Mouse (Mus musculus): Measurements from ENCODE around the gene Plscr1. TPM values are rescaled to one million over a fixed set of nuclear protein-coding genes. Genes with fewer than 3 reads are reported as not detected.

Plscr1 gene
- polyA plus RNA-seq, 1 experiment from 2014 or later = 108 TPM

DNA sequence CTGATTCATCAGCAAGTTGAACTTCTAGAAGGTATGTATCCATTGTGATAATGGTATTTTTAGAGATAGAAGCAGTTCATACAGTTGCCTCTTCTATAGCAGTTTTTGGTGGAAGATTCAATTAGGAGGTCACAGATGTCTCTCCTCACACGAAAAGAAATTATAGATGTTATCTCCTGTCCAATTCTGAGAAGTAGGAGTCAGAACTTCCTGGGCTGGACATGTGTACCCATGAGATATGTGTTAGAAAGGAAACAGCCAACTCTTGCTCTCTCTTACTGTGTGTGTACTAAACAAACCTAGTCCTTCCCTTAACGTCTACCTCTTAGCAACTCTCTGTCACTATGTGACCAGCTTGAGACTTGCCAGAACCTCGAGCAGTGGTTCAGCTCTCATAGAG, 40.1 kb downstream of the Plscr1 start:
- WGBS = 59% methylated on average over 3 of the region's 3 CpGs

DNA sequence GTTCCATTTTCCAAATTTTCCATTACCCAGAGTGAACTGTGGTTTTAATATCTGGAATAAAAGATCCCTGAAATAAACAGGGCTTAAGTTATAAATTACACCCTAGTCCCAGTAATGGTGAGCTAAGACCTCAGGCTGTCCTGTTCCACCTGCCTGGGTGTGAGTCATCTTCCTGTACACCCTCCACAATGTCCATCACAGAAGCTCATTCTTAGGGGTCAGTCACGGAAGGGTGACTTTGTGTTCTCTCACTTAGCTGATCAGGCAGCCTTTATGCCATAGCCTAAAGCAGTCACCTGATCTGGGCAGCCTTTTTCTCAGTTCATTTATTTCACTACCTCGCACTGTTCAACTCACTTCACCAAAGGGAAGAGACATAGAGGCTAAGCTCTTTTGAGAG, 42.6 kb downstream of the Plscr1 start:
- whole genome bisulfite sequencing = 80% methylated on average over 2 of the region's 2 CpGs
- H3K4me3 ChIP-seq (replicated peaks) = no peak overlapping the region
- H3K9me3 ChIP-seq = no peaks in the 10 kb centered on the region
- H3K27ac ChIP-seq = no peak overlapping the region
- no peak overlapping the region for H3K4me2 ChIP-seq (replicated peaks)
- no peaks in the 10 kb centered on the region for H3K4me1 ChIP-seq (replicated peaks)
- H3K9ac ChIP-seq = no peak overlapping the region
- no peaks in the 10 kb centered on the region for H3K27me3 ChIP-seq (replicated peaks)
- no peaks in the 10 kb centered on the region for H3K36me3 ChIP-seq
- no peak for ATAC-seq

More for the DNA sequence above, 40.1 kb downstream of the Plscr1 start:
- H3K4me1 ChIP-seq (replicated peaks) = no peaks in the 10 kb centered on the region
- no peak overlapping the region for H3K27ac ChIP-seq
- H3K9me3 ChIP-seq = no peaks in the 10 kb centered on the region
- H3K27me3 ChIP-seq (replicated peaks) = no peaks in the 10 kb centered on the region
- no peak overlapping the region for H3K4me3 ChIP-seq (replicated peaks)
- ATAC-seq = no peak
- no peak overlapping the region for H3K4me2 ChIP-seq (replicated peaks)
- no peak overlapping the region for H3K9ac ChIP-seq
- no peaks in the 10 kb centered on the region for H3K36me3 ChIP-seq

DNA sequence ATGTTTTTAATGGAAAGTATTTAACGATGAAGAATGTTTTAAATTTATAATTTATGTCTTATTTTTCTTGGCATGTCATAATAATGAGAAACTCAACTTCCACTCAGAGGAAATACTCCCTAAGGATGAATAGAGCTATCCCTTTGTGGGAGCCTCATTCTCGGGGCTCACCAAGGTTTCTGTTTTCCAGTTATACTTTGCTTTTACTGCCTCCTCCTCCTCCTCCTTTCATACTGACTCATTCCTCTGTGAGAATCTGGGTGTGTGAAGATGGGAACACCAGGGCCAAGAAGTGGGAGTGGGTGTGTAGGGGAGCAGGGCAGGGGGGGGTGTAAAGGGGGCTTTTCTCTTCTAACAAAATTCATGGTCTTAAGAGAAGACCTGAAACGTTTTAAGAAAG, 43.4 kb downstream of the Plscr1 start:
- ATAC-seq = no peak
- no peak overlapping the region for H3K9ac ChIP-seq
- no peaks in the 10 kb centered on the region for H3K4me1 ChIP-seq (replicated peaks)
- 59% methylated on average over 3 of the region's 3 CpGs for WGBS
- H3K36me3 ChIP-seq = no peaks in the 10 kb centered on the region
- H3K4me2 ChIP-seq (replicated peaks) = no peak overlapping the region
- H3K9me3 ChIP-seq = no peaks in the 10 kb centered on the region
- no peaks in the 10 kb centered on the region for H3K27me3 ChIP-seq (replicated peaks)
- H3K4me3 ChIP-seq (replicated peaks) = no peak overlapping the region
- no peak overlapping the region for H3K27ac ChIP-seq

DNA sequence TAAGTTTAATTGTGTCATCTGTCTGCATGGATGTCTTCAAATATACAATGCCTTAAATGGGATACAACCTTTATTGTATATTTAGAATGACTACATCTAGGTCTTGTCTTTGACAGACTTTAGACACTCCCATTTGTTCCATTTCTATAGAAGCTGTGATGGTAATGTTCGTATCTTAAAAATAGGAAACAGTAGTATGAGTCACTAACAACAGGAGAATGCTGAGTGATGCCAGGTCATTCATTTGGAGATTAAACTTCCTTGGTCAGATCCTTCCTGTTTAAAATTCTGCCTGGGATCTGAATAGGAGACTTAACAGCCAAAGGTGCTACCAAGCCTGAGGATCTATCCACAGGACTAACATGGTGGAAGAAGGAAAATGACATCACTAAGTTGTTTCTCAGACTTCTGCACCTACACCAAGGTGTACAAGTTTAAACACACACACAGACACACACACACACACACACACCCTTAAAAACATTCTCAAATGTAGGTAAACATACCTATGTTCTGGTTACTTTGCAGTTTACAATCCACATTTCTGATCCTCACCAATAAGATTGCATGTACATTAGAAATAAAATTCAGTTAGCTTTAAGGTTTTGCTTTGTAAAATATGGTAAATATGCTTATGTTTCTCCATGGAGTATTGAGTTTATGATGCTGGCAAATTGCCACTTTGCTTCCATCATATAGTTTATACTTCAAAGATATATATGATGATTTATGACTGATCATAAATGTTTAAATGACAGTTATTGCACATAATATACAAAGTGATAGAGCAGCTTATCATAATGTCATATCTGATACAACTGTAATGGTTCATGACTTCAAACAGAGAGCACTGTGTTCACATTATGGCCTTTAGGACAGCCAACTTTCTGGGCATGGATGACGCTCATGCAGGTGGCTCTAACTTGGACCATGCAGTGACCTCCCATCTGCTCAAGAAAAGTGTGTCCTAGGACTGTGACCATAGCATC, 44.3 kb downstream of the Plscr1 start:
- H3K4me2 ChIP-seq (replicated peaks) = no peak overlapping the region
- no peaks in the 10 kb centered on the region for H3K4me1 ChIP-seq (replicated peaks)
- ATAC-seq = peak; percentile 94
- H3K4me3 ChIP-seq (replicated peaks) = no peak overlapping the region
- no peak overlapping the region for H3K9ac ChIP-seq
- 73% methylated on average over 2 of the region's 2 CpGs for WGBS
- no peaks in the 10 kb centered on the region for H3K9me3 ChIP-seq
- H3K27me3 ChIP-seq (replicated peaks) = no peaks in the 10 kb centered on the region
- no peak overlapping the region for H3K27ac ChIP-seq
- no peaks in the 10 kb centered on the region for H3K36me3 ChIP-seq

DNA sequence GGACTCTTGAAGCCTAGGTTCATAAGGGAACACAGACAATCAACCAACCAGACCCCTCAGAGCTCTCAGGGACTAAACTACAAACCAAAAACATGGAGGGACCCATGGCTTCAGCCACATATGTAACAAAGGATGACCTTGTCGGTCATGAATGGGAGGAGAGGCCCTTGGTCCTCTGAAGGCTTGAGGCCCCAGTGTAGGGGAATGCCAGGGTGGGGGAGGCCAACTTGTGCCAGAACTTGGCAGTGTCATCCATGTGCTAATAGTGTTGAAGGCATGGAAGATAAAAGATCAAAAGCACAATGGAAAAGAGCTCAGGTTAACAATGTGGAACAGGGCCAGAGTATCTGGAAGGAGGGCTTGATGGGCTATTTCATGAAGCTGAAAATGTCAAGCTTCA, 48.7 kb downstream of the Plscr1 start:
- WGBS = 85% methylated on average over 1 of the region's 1 CpGs
- no peak overlapping the region for H3K9ac ChIP-seq
- H3K36me3 ChIP-seq = no peaks in the 10 kb centered on the region
- H3K27me3 ChIP-seq (replicated peaks) = no peaks in the 10 kb centered on the region
- no peak overlapping the region for H3K4me3 ChIP-seq (replicated peaks)
- H3K4me1 ChIP-seq (replicated peaks) = no peaks in the 10 kb centered on the region
- no peak for ATAC-seq
- no peak overlapping the region for H3K4me2 ChIP-seq (replicated peaks)
- no peaks in the 10 kb centered on the region for H3K9me3 ChIP-seq
- no peak overlapping the region for H3K27ac ChIP-seq

DNA sequence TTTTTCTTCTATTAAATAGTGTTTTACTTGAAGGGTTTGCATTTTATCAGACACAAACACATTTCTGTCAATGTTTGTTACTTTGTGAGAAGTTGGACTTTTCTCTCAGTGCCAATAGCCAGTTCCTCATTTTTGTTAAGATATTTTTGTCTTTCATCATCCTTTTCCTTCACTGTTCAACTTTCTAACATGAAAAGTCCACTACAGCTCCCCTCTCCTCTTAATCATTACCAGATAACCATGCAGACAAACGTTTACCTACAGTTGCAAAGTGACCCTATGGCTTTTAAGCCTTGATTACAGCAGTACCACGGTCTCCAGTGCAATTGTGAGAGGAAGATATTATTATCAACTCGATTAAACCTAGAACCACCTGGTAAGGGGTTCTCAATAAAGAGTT, 51.7 kb downstream of the Plscr1 start:
- WGBS = 54% methylated on average over 3 of the region's 3 CpGs
- Histone ChIP-seq H3K4me3 (replicated peaks) (no peak overlapping the region), H3K27me3 (replicated peaks) (no peaks in the 10 kb centered on the region), H3K4me2 (replicated peaks) (no peak overlapping the region), H3K27ac (no peak overlapping the region), H3K9ac (no peak overlapping the region), H3K9me3 (no peaks in the 10 kb centered on the region), H3K4me1 (replicated peaks) (no peaks in the 10 kb centered on the region), H3K36me3 (no peaks in the 10 kb centered on the region)
- ATAC-seq = no peak

DNA sequence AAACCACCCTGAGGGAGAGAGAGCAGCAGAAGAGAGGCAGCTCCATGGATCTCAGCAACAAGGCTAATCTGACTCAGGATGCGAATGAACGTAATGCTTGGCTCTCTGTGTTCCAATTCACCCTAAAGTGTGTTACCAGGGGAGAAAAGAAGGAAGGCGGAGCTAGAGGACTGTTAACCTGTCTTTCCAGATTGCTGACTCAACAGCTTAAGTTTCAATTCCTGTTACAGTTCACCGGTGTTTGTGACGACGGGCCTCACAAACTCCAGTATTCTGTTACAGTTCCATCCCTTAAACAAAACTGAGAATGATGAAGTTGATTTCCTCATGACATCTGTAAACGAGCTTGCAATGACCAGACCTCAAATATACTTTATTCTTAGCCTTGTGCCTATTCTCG, 55.5 kb downstream of the Plscr1 start:
- Histone ChIP-seq H3K4me3 (replicated peaks) (no peak overlapping the region), H3K27ac (no peak overlapping the region), H3K36me3 (no peaks in the 10 kb centered on the region), H3K27me3 (replicated peaks) (no peaks in the 10 kb centered on the region), H3K4me2 (replicated peaks) (no peak overlapping the region), H3K4me1 (replicated peaks) (no peaks in the 10 kb centered on the region), H3K9ac (no peak overlapping the region), H3K9me3 (no peaks in the 10 kb centered on the region)
- peak; percentile 42; the same call in 1 of the 2 replicates for ATAC-seq
- WGBS = 69% methylated on average over 8 of the region's 8 CpGs

DNA sequence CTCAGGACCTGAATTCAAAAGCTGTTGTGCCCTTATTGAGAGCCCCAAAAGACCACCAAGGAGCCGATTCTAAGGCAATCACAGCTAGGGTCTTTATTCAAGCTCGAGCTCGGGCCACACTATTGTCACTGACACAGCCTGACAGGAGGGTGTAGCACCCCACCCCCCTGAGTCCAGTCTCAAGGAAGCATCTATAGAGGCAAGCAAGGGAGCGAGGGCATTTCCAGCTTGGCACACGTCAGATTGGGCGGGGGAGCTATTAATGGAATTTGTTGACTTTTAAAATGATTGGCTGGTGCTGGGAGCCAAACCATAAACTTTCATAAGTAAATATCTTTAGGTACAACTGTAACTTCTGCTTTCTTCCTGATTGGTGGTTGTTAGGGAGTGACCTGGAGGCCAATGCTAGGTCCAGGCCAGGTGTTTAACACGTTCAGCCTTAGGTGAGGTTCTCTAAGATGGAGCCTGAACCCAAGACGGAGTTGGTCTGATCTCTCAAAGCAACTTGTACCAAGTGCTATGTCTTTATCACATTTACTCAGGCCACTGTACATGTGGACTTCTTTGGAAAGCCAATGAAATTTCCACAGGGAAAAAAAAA, 56.2 kb downstream of the Plscr1 start:
- ATAC-seq = peak; percentile 75
- WGBS = 78% methylated on average over 8 of the region's 8 CpGs
- H3K4me3 ChIP-seq (replicated peaks) = no peak overlapping the region

DNA sequence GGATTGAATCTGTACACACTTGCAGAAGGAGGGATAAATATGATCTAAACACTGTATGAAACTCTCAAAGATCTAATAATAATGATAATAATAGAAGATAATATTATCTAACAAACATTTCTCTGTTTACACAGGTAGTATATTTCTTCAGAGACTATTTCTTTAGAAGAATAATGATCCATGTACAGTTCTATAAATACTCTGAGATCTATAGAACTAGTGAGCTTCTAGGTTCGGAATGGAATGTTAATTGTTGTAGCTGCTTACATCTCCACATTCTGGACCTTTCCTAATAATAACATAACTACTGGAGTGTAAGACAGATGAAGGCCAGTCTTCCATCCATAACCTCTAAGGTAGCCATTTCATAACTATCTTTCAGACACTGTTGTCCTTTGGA, 59.5 kb downstream of the Plscr1 start, which contains the start of gene 1700057G04Rik:
Gene 1700057G04Rik, plus strand, starts transcription at position 301 of the 400 bp plus-strand sequence.
- WGBS = 48% methylated on average over 1 of the region's 1 CpGs
- Histone ChIP-seq H3K9ac (no peak within 1 kb of the TSS), H3K4me3 (replicated peaks) (no peak within 1 kb of the TSS), H3K9me3 (no peaks in the 10 kb centered on the region), H3K4me2 (replicated peaks) (no peak within 1 kb of the TSS), H3K27ac (no peak within 1 kb of the TSS), H3K36me3 (no peaks in the 10 kb centered on the region), H3K4me1 (replicated peaks) (no peaks in the 10 kb centered on the region), H3K27me3 (replicated peaks) (no peaks in the 10 kb centered on the region)
- ATAC-seq = no peak

More for the DNA sequence above, 56.2 kb downstream of the Plscr1 start:
- H3K27ac ChIP-seq = no peak overlapping the region
- no peaks in the 10 kb centered on the region for H3K9me3 ChIP-seq
- no peaks in the 10 kb centered on the region for H3K36me3 ChIP-seq
- no peaks in the 10 kb centered on the region for H3K4me1 ChIP-seq (replicated peaks)
- no peak overlapping the region for H3K9ac ChIP-seq
- H3K4me2 ChIP-seq (replicated peaks) = no peak overlapping the region
- H3K27me3 ChIP-seq (replicated peaks) = no peaks in the 10 kb centered on the region

DNA sequence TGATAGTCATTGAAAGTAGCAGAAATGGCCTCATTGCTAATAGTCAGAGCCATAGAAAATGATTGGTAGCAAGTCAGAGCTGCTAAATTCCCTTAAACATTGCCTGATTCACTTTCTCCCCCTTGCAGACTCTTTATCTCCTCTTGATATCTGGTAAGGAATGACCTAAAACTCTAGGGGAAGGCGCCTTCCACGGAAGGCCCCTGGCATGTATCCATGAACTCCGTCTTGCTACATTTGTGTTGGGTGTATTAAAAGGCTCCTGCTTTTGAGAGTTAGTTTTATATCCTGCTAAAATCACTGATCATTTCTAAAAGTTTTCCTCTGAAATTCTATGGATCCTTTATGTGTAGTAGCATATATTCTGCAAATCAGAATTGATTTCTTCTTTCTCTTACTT, 67.2 kb downstream of the Plscr1 start:
- no peaks in the 10 kb centered on the region for H3K36me3 ChIP-seq
- WGBS = 79% methylated on average over 3 of the region's 3 CpGs
- no peaks in the 10 kb centered on the region for H3K27me3 ChIP-seq (replicated peaks)
- no peak overlapping the region for H3K9ac ChIP-seq
- H3K9me3 ChIP-seq = no peaks in the 10 kb centered on the region
- no peak overlapping the region for H3K27ac ChIP-seq
- no peak for ATAC-seq
- no peak overlapping the region for H3K4me2 ChIP-seq (replicated peaks)
- H3K4me3 ChIP-seq (replicated peaks) = no peak overlapping the region
- no peaks in the 10 kb centered on the region for H3K4me1 ChIP-seq (replicated peaks)

Measured in intestine, embryonic 15.5 days (tissue).